Mouse (Mus musculus) brown adipose tissue, adult 24 weeks (tissue): Measurements from ENCODE around the gene Meox1. TPM values are rescaled to one million over a fixed set of nuclear protein-coding genes. Genes with fewer than 3 reads are reported as not detected.
A peak's percentile ranks its signal among the peaks of the same experiment; 100 is the strongest.

ENCODE experiments used
- H3K27ac ChIP-seq: fragments of 200-500 bp; replicated peaks from 2 replicates; pipeline ENCODE4 v1.5.1; 2012; ENCODE audit warnings: low read depth, mild to moderate bottlenecking, low read length
- H3K4me1 ChIP-seq: fragments of 200-500 bp; 2 replicates; pipeline ENCODE4 v1.6.1; 2012; ENCODE audit warnings: low read length, mixed read lengths; ENCODE audit not compliant: control insufficient read depth, insufficient read depth, insufficient read length
- H3K4me3 ChIP-seq: fragments of 200-500 bp; 2 replicates; pipeline ENCODE4 v1.5.1; 2012; ENCODE audit warnings: low read depth, mild to moderate bottlenecking, low read length, moderate library complexity; ENCODE audit not compliant: insufficient read depth
- polyA plus RNA-seq: library from polyadenylated mRNA; stranded (reverse); fragments of >200 nt; gene quantifications from 2 replicates; pipeline ENCODE4 v1.2.4, GENCODE M21; 2012; ENCODE audit not compliant: missing spikeins, insufficient read depth, insufficient read length

The Meox1 gene
- polyA plus RNA-seq, 1 experiment: 3.8 TPM

DNA sequence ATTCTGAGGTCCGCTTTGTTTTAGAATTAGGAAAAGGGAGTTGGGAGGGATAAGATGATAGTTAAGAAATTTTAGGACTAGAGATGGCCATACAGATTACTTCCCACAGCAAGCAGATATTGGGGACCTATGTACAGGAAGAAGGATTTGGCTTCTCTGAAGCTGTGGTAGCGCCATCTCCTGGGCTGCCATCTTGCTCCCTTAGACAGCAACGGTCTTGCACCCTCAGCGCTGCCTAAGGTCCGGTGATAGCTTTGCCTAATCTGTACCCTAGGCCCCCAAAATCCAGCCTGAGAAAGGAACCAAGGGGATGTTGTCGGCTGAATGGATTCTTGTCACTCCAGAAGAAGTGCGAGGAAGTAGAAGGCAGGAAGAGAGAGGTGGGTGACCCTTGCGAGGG is 19.4 kb upstream of the Meox1 start:
- Histone ChIP-seq H3K4me1 (no peaks in the 10 kb centered on the region), H3K27ac (no peak overlapping the region), H3K4me3 (no peak overlapping the region)

GRCm38 (mm10) chr11:101911855-101912579 is 17.8 kb upstream of the Meox1 start:
- H3K27ac ChIP-seq: no peak overlapping the region
- no peaks in the 10 kb centered on the region for H3K4me1 ChIP-seq
- H3K4me3 ChIP-seq: no peak overlapping the region

DNA sequence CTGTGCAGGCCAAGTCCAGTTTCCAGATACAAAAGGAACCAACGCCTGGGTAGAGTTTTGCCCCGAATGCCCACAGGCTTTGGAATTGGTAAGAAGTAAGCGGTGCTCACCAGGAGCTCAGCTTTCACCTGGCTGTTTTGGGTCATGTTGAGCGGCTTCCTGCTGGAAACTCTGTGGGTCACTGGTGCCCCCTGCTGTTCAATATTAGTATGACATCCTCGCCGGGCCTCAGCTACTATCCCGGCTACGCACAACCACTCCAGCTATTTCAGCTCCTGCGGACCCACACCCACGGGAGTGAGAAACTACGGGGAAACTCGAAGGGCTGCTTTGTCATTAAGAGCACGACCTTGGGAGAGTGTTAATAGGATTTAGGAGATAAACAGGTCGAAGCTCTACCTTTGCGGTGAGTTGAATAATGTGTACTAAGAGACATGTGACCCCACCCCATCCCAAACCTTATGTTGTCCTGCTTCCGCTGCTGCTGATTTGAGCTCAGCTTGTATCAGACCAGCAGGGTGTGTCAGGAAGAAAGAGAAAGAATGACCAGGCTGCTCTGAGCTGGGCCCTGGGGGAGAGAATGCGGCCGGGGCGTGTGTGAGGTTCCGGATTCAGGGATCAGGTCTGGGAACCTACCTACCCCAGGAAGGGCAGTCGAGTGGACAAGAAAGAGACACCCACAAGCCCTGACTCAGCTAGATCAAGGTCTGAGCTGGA is 16.2 kb upstream of the Meox1 start:
- no peak overlapping the region for H3K4me3 ChIP-seq
- H3K27ac ChIP-seq: no peak overlapping the region
- no peaks in the 10 kb centered on the region for H3K4me1 ChIP-seq

- Histone ChIP-seq H3K4me1 (no peaks in the 10 kb centered on the region), H3K27ac (no peak overlapping the region), H3K4me3 (no peak overlapping the region)
Observed at GRCm38 (mm10) chr11:101908777-101909176, 14.6 kb upstream of the Meox1 start.

DNA sequence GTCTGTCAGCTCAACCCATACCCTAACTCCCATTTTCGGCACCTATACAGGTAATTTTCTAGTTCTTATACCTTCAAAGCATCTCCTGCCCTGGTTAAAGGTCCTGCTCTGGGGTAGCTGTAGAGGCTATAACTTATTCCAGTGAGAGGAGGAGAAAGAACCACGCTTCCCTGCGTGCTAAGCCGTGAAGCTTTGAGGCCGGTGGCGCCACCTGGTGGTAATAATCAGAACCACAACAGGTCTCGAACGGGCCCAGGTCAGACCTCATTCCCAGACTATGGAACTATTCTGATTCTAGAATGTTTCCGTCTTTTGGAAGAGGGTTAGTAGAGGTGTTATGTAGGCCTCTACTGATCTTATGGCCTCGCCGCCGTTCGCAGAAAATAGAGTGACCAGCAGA is 10.9 kb upstream of the Meox1 start:
- no peaks in the 10 kb centered on the region for H3K4me1 ChIP-seq
- no peak overlapping the region for H3K4me3 ChIP-seq
- H3K27ac ChIP-seq: no peak overlapping the region

- no peak overlapping the region for H3K27ac ChIP-seq
- peaks cover 5% of the 10 kb centered on the region for H3K4me1 ChIP-seq
- no peak overlapping the region for H3K4me3 ChIP-seq
Observed at GRCm38 (mm10) chr11:101901309-101901708, 7.1 kb upstream of the Meox1 start.

DNA sequence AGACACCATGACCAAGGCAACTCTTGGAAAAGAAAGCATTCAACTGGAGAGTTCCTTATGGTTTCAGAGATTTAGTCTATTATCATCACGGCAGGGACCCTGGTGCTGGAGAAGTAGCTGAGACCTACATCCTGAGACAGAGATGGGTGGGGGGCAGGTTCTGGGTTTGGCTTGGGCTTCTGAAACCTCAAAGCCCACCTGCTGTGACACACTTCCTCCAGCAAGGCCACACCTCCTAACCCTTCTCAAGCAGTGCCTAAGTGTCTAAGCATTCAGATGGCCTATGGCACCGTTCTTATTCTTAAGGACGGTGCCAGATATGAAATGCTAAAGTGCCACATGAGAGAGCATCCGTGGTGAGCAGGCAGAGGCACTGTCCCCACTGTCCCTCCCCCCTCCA is 4.2 kb upstream of the Meox1 start:
- H3K4me1 ChIP-seq: peaks cover 11% of the 10 kb centered on the region
- H3K4me3 ChIP-seq: no peak overlapping the region
- H3K27ac ChIP-seq: peak overlapping the region; percentile 64; the same call in 1 of the 2 replicates

DNA sequence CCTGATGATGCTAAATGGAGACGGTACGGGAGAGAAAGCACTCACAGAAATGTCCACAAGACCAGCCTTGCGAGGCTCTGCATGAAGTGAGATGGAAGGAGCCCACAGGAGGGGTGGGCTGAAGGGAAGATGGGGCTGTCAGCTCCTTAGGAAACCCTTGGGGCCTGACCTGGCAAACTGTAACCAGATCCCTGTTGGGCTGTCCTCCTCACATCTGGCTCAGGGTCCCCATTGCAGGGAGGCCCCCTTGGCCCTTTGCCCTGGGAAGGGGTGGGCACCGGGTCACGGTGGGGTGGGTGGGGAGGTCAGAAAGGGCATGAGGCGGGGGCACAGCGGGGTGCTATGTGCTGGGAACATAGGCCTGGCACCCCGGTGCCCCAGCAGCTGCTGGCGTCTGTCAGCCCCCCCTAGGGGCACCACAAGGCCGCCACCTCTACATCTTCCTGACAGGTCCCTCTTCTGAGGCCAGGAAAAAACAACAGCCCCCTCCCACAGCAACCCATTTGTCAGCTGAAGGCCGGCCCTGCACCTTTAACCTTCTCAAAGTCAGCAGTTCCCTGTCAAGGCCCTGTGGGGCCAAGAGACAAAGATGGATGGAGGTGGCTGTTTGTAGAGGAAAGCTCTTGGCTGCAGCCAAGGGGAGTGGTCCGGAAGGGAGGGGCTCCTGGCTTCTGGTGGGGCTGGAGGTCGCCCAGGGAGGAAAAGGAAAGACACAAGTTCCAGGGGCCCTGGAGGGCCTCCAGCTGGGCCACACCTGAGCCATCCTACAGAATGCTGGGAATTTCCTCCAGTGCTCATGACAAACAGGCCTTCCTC is 2.6 kb upstream of the Meox1 start:
- Histone ChIP-seq H3K27ac (peak overlapping the region; percentile 60), H3K4me1 (peaks cover 14% of the 10 kb centered on the region), H3K4me3 (no peak overlapping the region)

DNA sequence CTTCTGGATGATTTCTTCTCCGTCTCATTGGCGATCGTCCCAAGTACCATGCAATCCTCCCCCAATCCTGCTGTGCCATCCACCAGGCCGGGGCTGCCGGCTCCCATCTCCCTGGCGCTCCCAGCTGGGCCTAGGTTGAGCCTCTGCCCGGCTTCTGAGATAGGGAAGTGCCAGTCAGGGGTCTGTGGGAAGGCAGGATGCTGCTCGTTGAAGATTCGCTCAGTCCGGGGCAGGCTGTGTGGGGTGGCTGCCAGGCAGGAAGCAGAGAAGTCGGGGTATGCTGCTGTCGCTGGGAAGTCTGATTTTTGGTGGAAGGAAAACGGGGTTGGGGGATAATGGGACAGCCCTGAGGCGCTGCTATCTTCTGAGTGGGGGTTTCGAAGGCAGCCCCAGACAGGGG is 614 bp downstream of the Meox1 start:
- H3K4me1 ChIP-seq: peaks cover 20% of the 10 kb centered on the region
- H3K27ac ChIP-seq: peak overlapping the region; percentile 99
- peak overlapping the region; percentile 56 for H3K4me3 ChIP-seq

GRCm38 (mm10) chr11:101891451-101891850 is 2.7 kb downstream of the Meox1 start:
- H3K27ac ChIP-seq: peak overlapping the region; percentile 68

DNA sequence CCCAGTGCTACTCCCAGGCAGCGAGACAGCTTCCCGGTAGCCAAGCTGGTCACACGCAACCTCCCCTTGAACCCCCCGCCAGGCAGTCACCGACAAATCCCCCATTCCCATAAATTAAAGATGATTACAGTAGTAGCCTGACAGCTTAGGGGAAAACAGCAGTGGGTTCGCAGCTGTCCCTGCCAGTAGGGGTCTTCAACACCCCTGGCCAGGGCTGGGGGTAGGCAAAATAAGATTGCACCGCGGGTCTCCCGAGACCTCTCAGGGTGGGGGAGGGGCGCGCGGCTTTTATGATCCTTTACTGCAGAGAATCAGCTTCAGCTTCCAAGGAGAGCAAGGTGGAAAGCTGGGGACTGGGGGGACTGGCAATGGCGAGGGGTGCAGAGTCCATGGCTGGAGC is 4.4 kb downstream of the Meox1 start:
- H3K27ac ChIP-seq: 0 out of 2 replicates have a peak overlapping the region, but pooled peaks have one; percentile 26
- no peak overlapping the region for H3K4me3 ChIP-seq
- H3K4me1 ChIP-seq: peaks cover 21% of the 10 kb centered on the region

More at GRCm38 (mm10) chr11:101891451-101891850, 2.7 kb downstream of the Meox1 start:
- Histone ChIP-seq H3K4me3 (peak overlapping the region; percentile 56), H3K4me1 (peaks cover 19% of the 10 kb centered on the region)

DNA sequence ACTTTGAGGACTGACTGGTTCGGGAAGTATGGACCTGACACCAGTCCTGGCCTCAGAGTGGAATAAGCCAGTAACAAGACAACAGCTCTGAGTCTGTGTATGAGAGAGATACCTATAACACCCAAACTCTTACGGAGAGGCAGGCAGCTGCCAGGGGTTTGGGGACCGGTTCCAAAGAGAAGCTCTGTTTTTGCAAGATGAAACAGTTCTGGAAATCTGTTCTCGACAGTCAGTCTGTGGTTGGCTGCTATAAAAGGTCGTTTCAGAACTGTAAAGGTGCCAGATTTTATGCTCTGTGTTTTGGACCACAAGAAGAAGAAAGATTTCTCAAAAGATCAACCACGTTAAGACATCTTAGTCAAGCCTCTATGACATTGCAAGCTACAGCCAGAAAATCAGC is 5.4 kb downstream of the Meox1 start:
- Histone ChIP-seq H3K27ac (0 out of 2 replicates have a peak overlapping the region, but pooled peaks have one; percentile 22), H3K4me1 (peaks cover 19% of the 10 kb centered on the region), H3K4me3 (no peak overlapping the region)

- Histone ChIP-seq H3K27ac (peak overlapping the region; percentile 42; the same call in 1 of the 2 replicates), H3K4me1 (peaks cover 15% of the 10 kb centered on the region), H3K4me3 (no peak overlapping the region)
Observed at GRCm38 (mm10) chr11:101886436-101886835, 7.7 kb downstream of the Meox1 start.

DNA sequence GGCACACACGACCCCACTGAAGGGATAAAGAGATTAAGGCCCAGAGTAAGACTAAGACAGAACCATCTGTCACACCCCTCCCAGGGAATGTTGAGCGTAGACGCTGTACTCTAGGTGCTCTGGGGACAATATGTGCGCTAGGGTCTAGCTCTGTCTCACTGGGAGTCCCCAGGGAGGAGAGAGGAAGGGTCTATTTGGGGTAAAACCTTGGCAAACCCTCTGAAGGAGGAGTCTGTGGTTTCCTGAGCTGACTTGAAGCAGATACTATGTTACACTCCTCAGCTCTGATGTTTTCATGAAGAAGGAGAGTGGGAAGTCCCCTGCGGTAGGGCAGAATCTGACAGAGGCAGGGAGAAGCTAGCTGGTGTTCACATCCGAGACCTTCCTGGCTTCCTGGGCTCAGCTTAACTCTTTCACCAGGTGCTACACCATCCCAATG is 8.3 kb downstream of the Meox1 start:
- H3K4me1 ChIP-seq: peaks cover 13% of the 10 kb centered on the region
- no peak overlapping the region for H3K4me3 ChIP-seq
- H3K27ac ChIP-seq: peak overlapping the region; percentile 42

DNA sequence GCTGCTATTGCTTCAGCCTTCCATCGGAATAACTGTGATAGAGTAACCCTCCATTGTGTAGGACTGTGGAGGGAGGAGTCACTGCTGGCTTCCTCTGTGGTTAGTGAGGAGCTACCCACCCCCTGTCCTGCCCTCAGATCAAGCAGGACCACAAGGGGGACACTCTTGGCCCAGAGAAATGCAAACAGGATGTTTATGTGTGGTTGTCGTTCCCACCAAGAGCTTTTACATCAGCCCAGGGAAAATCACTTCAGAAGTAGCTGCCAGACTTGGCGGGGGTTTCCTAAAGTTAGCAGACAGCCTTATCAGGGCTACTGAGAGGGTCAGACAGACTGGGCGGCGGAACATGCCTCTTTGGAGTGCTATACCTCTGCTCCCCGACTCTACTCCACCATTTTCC is 8.9 kb downstream of the Meox1 start:
- peak overlapping the region; percentile 42; the same call in 1 of the 2 replicates for H3K27ac ChIP-seq
- peaks cover 19% of the 10 kb centered on the region for H3K4me1 ChIP-seq
- H3K4me3 ChIP-seq: no peak overlapping the region
